Mouse (Mus musculus) adrenal gland, adult 2 months (tissue): ENCODE data around the gene Dnph1. TPM values are rescaled to one million over a fixed set of nuclear protein-coding genes. Genes with fewer than 3 reads are reported as not detected.

Experiments used
- DNase-seq: peaks from one replicate; pipeline ENCODE4 v3.0.0; 2021
- polyA plus RNA-seq: library from polyadenylated mRNA; depleted of rRNA; stranded (reverse); fragments of >200 nt; gene quantifications from 2 replicates; pipeline ENCODE4 v1.2.3, GENCODE M21; 2012
- total RNA-seq, 2 experiments: library from RNA; stranded (reverse); gene quantifications; 2 replicates each; pipeline ENCODE4 v1.2.3; 2021

Gene Dnph1
- total and polyA plus RNA-seq, 3 experiments: 3.7 to 6.1 (median 3.7) TPM

GRCm38 (mm10) chr17:46503847-46504638 lies 7.5 kb downstream of the Dnph1 start:
- DNase-seq: no peak

GRCm38 (mm10) chr17:46505617-46506016 lies 9.1 kb downstream of the Dnph1 start:
- peak; percentile 36 for DNase-seq

DNA sequence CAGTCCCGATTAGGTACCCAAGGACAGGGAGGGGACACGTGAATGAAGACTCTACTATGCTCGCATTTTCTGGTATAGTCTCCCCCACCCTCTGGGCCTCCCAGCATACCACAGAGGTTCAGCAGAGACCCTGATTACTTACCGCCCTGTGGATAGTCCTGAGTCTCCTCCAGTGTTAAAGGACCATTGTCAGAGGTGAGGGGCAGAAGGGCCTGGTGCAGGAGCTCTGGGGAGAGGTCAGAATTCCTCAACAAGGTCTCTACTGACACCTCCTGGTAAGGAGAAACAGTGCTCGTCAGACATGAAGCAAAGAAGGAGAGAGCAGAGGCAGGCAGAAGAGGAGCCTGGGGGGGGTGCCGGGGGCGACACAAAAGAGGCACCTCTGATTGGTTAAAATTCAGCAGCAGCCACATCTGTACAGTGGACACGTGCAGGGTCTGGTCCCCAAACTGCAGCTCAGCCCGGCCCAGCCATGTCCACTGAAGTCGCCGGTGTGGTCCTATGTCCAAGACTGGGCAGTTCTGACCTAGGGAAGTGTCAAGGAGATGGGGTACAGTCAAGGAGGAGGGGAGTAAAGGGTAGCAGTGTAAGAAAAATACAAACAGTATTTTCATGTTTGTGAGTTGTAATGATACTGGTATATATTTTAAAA lies 14.7 kb downstream of the Dnph1 start:
- DNase-seq: no peak

- no peak for DNase-seq
Measured at GRCm38 (mm10) chr17:46513329-46513728, 16.8 kb downstream of the Dnph1 start.

DNA sequence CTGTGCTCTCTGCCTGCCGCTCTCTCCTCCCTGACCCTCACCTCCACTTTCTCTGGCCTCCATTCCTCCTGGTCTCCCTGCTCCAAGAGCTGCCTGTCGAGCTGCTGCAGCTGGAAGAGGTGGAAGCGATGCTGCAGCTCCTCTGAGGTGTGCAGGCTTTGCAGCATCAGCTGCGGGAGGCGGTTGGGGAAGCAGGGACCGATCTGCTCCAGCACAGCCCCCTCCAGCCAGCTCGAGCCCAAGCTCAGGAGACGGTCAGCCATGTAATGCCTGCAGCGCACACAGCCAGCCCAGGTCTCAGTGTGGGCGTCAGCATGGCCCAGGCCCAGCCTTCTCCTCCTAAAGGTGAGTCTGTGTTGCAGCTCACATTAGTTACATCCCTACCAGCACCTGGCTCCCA lies 23.5 kb downstream of the Dnph1 start:
- no peak for DNase-seq

GRCm38 (mm10) chr17:46520385-46520979 lies 24.0 kb downstream of the Dnph1 start:
- DNase-seq: no peak

GRCm38 (mm10) chr17:46521174-46521573 lies 24.7 kb downstream of the Dnph1 start:
- no peak for DNase-seq

GRCm38 (mm10) chr17:46521963-46522668 lies 25.6 kb downstream of the Dnph1 start:
- no peak for DNase-seq

GRCm38 (mm10) chr17:46525065-46525464 lies 28.6 kb downstream of the Dnph1 start:
- no peak for DNase-seq

- DNase-seq: peak; percentile 65
Measured at GRCm38 (mm10) chr17:46525579-46526307, 29.2 kb downstream of the Dnph1 start.

GRCm38 (mm10) chr17:46543661-46544060 lies 47.1 kb downstream of the Dnph1 start:
- no peak for DNase-seq

DNA sequence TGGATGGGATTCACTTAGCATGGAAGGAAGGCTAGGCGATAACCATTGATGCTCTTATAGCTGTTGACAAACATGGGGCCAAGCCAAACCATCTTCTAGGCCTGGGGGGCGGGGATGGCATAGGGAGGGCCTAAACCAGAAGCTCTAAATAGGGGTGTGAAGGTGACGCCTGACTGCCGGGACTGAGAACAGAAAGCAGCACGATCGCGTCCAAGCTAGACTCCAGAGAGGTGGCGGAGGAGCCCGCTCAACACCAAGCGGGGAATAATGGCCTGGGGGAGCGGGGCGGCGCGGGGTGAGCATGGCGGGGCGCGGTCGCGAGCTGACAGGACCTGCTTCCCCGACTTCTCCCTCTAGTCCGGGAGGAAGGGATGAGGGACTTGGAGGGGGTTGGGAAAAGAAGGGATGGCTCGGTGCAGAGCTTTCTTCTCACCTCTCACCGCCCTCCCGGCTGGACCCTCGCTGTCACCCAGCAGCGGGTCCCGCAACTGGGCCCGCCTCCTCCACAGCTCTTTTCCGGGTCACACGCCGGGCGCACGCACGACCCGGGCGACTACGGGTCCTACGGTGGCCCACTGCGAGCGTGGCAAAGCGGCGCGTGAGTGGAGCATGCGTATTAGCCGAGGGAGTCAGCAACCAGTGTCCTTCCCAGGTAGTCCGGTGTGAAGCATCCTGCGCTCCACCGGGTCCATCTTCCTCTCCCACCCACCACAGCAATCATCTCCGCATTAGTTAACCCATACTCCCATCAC lies 49.5 kb downstream of the Dnph1 start, which contains the start of gene Cul9:
Cul9 (minus strand) TSS at position 576 of the 752 bp plus-strand sequence.
- peak; percentile 92 for DNase-seq

- DNase-seq: no peak
Measured at GRCm38 (mm10) chr17:46546591-46546990, 50.1 kb downstream of the Dnph1 start.

DNA sequence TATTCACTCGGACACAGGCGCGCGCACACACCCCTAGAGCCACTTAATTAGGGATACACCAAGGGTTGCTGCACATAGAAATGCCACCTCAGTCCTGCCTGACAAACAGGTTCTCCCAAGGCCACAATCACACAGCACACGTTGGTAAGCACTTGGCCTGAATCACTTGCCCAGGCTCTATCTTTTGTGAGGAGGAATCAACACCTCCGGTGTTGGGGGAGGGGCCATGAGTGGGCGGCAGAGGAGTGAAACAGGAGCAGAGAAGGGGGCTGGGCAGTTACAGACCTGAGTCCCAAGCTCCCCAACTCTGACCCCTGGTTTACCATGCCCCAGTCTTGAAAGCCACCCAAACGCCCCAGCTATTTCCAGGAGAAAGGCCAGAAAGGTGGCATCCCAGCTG lies 50.5 kb downstream of the Dnph1 start:
- DNase-seq: no peak

GRCm38 (mm10) chr17:46547923-46548322 lies 51.4 kb downstream of the Dnph1 start:
- no peak for DNase-seq

GRCm38 (mm10) chr17:46548741-46549140 lies 52.2 kb downstream of the Dnph1 start:
- DNase-seq: no peak

- DNase-seq: no peak
Measured at GRCm38 (mm10) chr17:46549193-46549592, 52.7 kb downstream of the Dnph1 start.
